12 mouse cellular contexts compared by ENCODE assay signal in genomic region chr8:70173320-70173719, GRCm38 (mm10). TPM values are rescaled to one million over a fixed set of nuclear protein-coding genes. Genes with fewer than 3 reads are reported as not detected.
A peak's percentile ranks its signal among the peaks of the same experiment; 100 is the strongest.
DNase-seq lines count a peak whose midpoint lies in the region; ATAC-seq and TF ChIP-seq lines count a peak whose summit lies in the region.
"Had no signal": no experiment of that assay in that cellular context is flagged by ENCODE, and none has a peak within 500 bp of the region (broad histone marks: within the 10 kb centered on the region; RNA-seq: fewer than 3 reads in every experiment).

No protein-coding gene starts in this region.

- no peak for TF ChIP-seq CTCF in CH12.LX (conservative IDR thresholded peaks at IDR 0.05 in 1 of 2, IDR thresholded peaks at IDR 0.05 in 1 of 2; ENCODE audit: low read depth in 2 of 2, low read length in 2 of 2)

- no peaks in the 10 kb centered on the region for H3K9me3 ChIP-seq in heart, embryonic 16.5 days (replicated peaks; ENCODE audit: control insufficient read depth, low read length)
- H3K9me3 ChIP-seq in CH12.LX (replicated peaks; ENCODE audit: low read length): no peaks in the 10 kb centered on the region
- no peaks in the 10 kb centered on the region for H3K9me3 ChIP-seq in forebrain, embryonic 13.5 days (replicated peaks)
- no peaks in the 10 kb centered on the region for H3K9me3 ChIP-seq in liver, embryonic 12.5 days (replicated peaks)

- no peak for TF ChIP-seq EP300 in CH12.LX (IDR thresholded peaks at IDR 0.05; ENCODE audit: low read length)

- in situ Hi-C loops in CH12.LX (cut with MboI; ENCODE audit: low pct_ligation_motif_present, low pct_unique_long_range_greater_than_20kb, low sequenced_read_pairs): loop anchor here (5.0 kb wide), 1 partner anchor 39 kb away; the partner anchor contains the start of gene Slc25a42

- dilution Hi-C loops in CH12.LX (cut with MboI; ENCODE audit: extremely low pct_ligation_motif_present, extremely low pct_unique_long_range_greater_than_20kb, low sequenced_read_pairs): no loop called here

- no peak overlapping the region for H3K9ac ChIP-seq in heart, embryonic 16.5 days (ENCODE audit: low read length)
- H3K9ac ChIP-seq in CH12.LX (ENCODE audit: insufficient read depth, low read depth): peak overlapping the region; percentile 71; the same call in 1 of the 2 replicates
- 0 out of 2 replicates have a peak overlapping the region, but pooled peaks have one; percentile 22 for H3K9ac ChIP-seq in forebrain, embryonic 13.5 days
- peak overlapping the region; percentile 81; the same call in 1 of the 2 replicates for H3K9ac ChIP-seq in liver, embryonic 12.5 days

- no peak for ATAC-seq in heart, embryonic 16.5 days (replicated peaks; ENCODE audit: extremely low read depth, insufficient read depth, low FRiP score)
- ATAC-seq in forebrain, embryonic 13.5 days: no peak
- ATAC-seq in liver, embryonic 12.5 days: peak; percentile 59

- peaks cover 13% of the 10 kb centered on the region for H3K79me2 ChIP-seq in CH12.LX (replicated peaks; ENCODE audit: control insufficient read depth, extremely low read depth, insufficient read depth, poor library complexity, severe bottlenecking)

- TF ChIP-seq POLR2A in CH12.LX (IDR thresholded peaks at IDR 0.05; ENCODE audit: low read depth, low read length): no peak

- DNase-seq in heart, postnatal 4 days: no peak
- DNase-seq in CH12.LX (ENCODE audit: extremely low read depth): no peak
- DNase-seq in right cerebral cortex, postnatal 4 days: no peak
- DNase-seq in spleen, adult 18-20 months: no peak
- DNase-seq in urinary bladder, postnatal 14 days (ENCODE audit: low spot score): no peak
- DNase-seq: adrenal gland, adult 2 months; cerebellum, postnatal 36 days; gastrocnemius, postnatal 25 days had no signal

- peaks cover 19% of the 10 kb centered on the region for H3K4me1 ChIP-seq in heart, embryonic 16.5 days (ENCODE audit: control insufficient read depth, insufficient read depth, low read length)
- peaks cover 12 to 61% of the 10 kb centered on the region in 2 experiments; a peak in 3 of 4 replicates for H3K4me1 ChIP-seq in CH12.LX (ENCODE audit: control insufficient read depth in 1 of 2, insufficient read depth in 2 of 2)
- H3K4me1 ChIP-seq in forebrain, embryonic 13.5 days: peaks cover 17% of the 10 kb centered on the region
- peaks cover 47% of the 10 kb centered on the region for H3K4me1 ChIP-seq in liver, embryonic 12.5 days

- H3K4me2 ChIP-seq in heart, embryonic 16.5 days (ENCODE audit: low read depth, low read length): peak overlapping the region; percentile 77; the same call in 1 of the 2 replicates
- peak overlapping the region; percentile 63; the same call in 1 of the 2 replicates for H3K4me2 ChIP-seq in CH12.LX (ENCODE audit: insufficient read depth, low read depth, poor library complexity, severe bottlenecking)
- H3K4me2 ChIP-seq in forebrain, embryonic 13.5 days: peak overlapping the region; percentile 66
- peak overlapping the region; percentile 74 for H3K4me2 ChIP-seq in liver, embryonic 12.5 days

- TF ChIP-seq RAD21 in CH12.LX (IDR thresholded peaks at IDR 0.05; ENCODE audit: low read depth, low read length): no peak

- H3K27me3 ChIP-seq in heart, embryonic 16.5 days (ENCODE audit: control insufficient read depth, insufficient read depth, low read length): no peaks in the 10 kb centered on the region; the same call in 1 of the 2 replicates
- H3K27me3 ChIP-seq in CH12.LX (replicated peaks): no peaks in the 10 kb centered on the region
- 0 out of 2 replicates have a peak, but pooled peaks cover 1% of the 10 kb centered on the region for H3K27me3 ChIP-seq in forebrain, embryonic 13.5 days
- H3K27me3 ChIP-seq in liver, embryonic 12.5 days (replicated peaks): no peaks in the 10 kb centered on the region

- 77% methylated on average over 5 of the region's 5 CpGs for WGBS in heart, embryonic 16.5 days
- WGBS in forebrain, embryonic 13.5 days: 88% methylated on average over 5 of the region's 5 CpGs
- 36% methylated on average over 5 of the region's 5 CpGs for WGBS in liver, embryonic 12.5 days (ENCODE audit: insufficient replicate concordance)

- no peak overlapping the region for H3K27ac ChIP-seq in heart, embryonic 16.5 days (ENCODE audit: low read length)
- H3K27ac ChIP-seq in CH12.LX (ENCODE audit: insufficient read depth, low read depth): no peak overlapping the region; the same call in 1 of the 2 replicates
- no peak overlapping the region for H3K27ac ChIP-seq in forebrain, embryonic 13.5 days
- peak overlapping the region; percentile 72 for H3K27ac ChIP-seq in liver, embryonic 12.5 days

- H3K4me3 ChIP-seq in heart, embryonic 16.5 days (ENCODE audit: low read length): peak overlapping the region; percentile 1; the same call in 1 of the 2 replicates
- H3K4me3 ChIP-seq in CH12.LX (replicated peaks in 1 of 3; ENCODE audit: low read depth in 2 of 3, low read length in 2 of 3, poor library complexity in 1 of 3): peak overlapping the region; percentile 28 to 78 (median 46)
- H3K4me3 ChIP-seq in forebrain, embryonic 13.5 days: peak overlapping the region; percentile 72
- peak overlapping the region; percentile 71 for H3K4me3 ChIP-seq in liver, embryonic 12.5 days

- peaks cover 5% of the 10 kb centered on the region; the same call in 1 of the 2 replicates for H3K36me3 ChIP-seq in heart, embryonic 16.5 days (ENCODE audit: control insufficient read depth, insufficient read depth)
- H3K36me3 ChIP-seq in CH12.LX (replicated peaks in 1 of 2; ENCODE audit: control insufficient read depth in 1 of 2, insufficient read depth in 1 of 2, low read length in 1 of 2): peaks cover 16 to 39% of the 10 kb centered on the region in 2 experiments
- H3K36me3 ChIP-seq in forebrain, embryonic 13.5 days (ENCODE audit: poor library complexity, severe bottlenecking): peaks cover 20% of the 10 kb centered on the region
- peaks cover 30% of the 10 kb centered on the region for H3K36me3 ChIP-seq in liver, embryonic 12.5 days

TF ChIP-seq in CH12.LX, 34 proteins besides CTCF, POLR2A, EP300 and RAD21 (continues in another document):
- TF ChIP-seq ELF1 (IDR thresholded peaks at IDR 0.05; ENCODE audit: low read depth, low read length) (no peak), MEF2A (IDR thresholded peaks at IDR 0.05; ENCODE audit: borderline replicate concordance, low read depth, low read length) (no peak), JUN (IDR thresholded peaks at IDR 0.05; ENCODE audit: insufficient read depth, low read depth, low read length) (no peak), E2F4 (IDR thresholded peaks at IDR 0.05; ENCODE audit: insufficient replicate concordance, low read depth, low read length) (no peak), JUND (conservative IDR thresholded peaks at IDR 0.05; ENCODE audit: low read depth, low read length) (no peak), MAZ (IDR thresholded peaks at IDR 0.05; ENCODE audit: low read depth, low read length) (no peak), MAFK (IDR thresholded peaks at IDR 0.05; ENCODE audit: insufficient replicate concordance, low read length) (no peak), MAX (IDR thresholded peaks at IDR 0.05; ENCODE audit: low read length) (no peak), SIN3A (IDR thresholded peaks at IDR 0.05; ENCODE audit: low read length) (no peak), TCF12 (IDR thresholded peaks at IDR 0.05; ENCODE audit: low read depth, low read length) (no peak)

RNA-seq across cellular contexts. Expression of gene Tmem161a, which starts 1.2 kb away (rescaled TPM):
- polyA plus RNA-seq in heart, embryonic 16.5 days (2015; fragmentation: Nextera tagmentation; extraction: Ambion mirVana): 88.9 and 103 TPM in 2 replicates
- 100 to 1,000 TPM; 100 to 110 TPM for total RNA-seq in heart, postnatal 4 days (2021)
- total RNA-seq in CH12.LX (2012; rRNA removed) (54.2 and 65.0 TPM in 2 replicates), CH12.LX (2014; rRNA removed) (68.2 and 73.6 TPM in 2 replicates)
- 42.3 and 48.5 TPM in 2 replicates for polyA plus RNA-seq in CH12.LX (2012; ENCODE audit: insufficient read length, low read depth)
- polyA plus RNA-seq in forebrain, embryonic 13.5 days (2015; fragmentation: Nextera tagmentation; extraction: Ambion mirVana): 50.2 and 59.5 TPM in 2 replicates
- polyA plus RNA-seq in liver, embryonic 12.5 days (2016; fragmentation: Nextera tagmentation; extraction: Ambion mirVana): 37.7 and 39.4 TPM in 2 replicates

RNA-seq across cellular contexts. Expression of gene Mef2b, which starts 33.8 kb away (rescaled TPM):
- polyA plus RNA-seq in heart, embryonic 16.5 days (2015; fragmentation: Nextera tagmentation; extraction: Ambion mirVana): 0.51 and 1.1 TPM in 2 replicates
- under 1 TPM; 0.20 to 0.21 TPM for total RNA-seq in heart, postnatal 4 days (2021)
- total RNA-seq in CH12.LX (2012; rRNA removed): 194 and 232 TPM in 2 replicates
- total RNA-seq in CH12.LX (2014; rRNA removed): 60.1 and 61.0 TPM in 2 replicates
- 130 and 168 TPM in 2 replicates for polyA plus RNA-seq in CH12.LX (2012; ENCODE audit: insufficient read length, low read depth)
- polyA plus RNA-seq in forebrain, embryonic 13.5 days (2015; fragmentation: Nextera tagmentation; extraction: Ambion mirVana): 0.23 and 0.45 TPM in 2 replicates
- polyA plus RNA-seq in liver, embryonic 12.5 days (2016; fragmentation: Nextera tagmentation; extraction: Ambion mirVana): 0.23 and 0.36 TPM in 2 replicates
- total RNA-seq: left cerebral cortex, adult 18-20 months had no signal

RNA-seq across cellular contexts. Expression of gene Borcs8, which starts 34.0 kb away (rescaled TPM):
- 38.0 and 40.1 TPM in 2 replicates for polyA plus RNA-seq in heart, embryonic 16.5 days (2015; fragmentation: Nextera tagmentation; extraction: Ambion mirVana)
- 10 to 100 TPM; 28.0 to 29.1 TPM for total RNA-seq in heart, postnatal 4 days (2021)
- total RNA-seq in CH12.LX (2012; rRNA removed) (56.4 and 63.9 TPM in 2 replicates), CH12.LX (2014; rRNA removed) (22.2 and 28.7 TPM in 2 replicates)
- 44.0 and 45.8 TPM in 2 replicates for polyA plus RNA-seq in CH12.LX (2012; ENCODE audit: insufficient read length, low read depth)
- polyA plus RNA-seq in forebrain, embryonic 13.5 days (2015; fragmentation: Nextera tagmentation; extraction: Ambion mirVana): 47.4 and 48.0 TPM in 2 replicates
- polyA plus RNA-seq in liver, embryonic 12.5 days (2016; fragmentation: Nextera tagmentation; extraction: Ambion mirVana): 25.1 and 28.8 TPM in 2 replicates

RNA-seq across cellular contexts. Expression of gene Rfxank, which starts 34.4 kb away (rescaled TPM):
- 18.9 and 21.0 TPM in 2 replicates for polyA plus RNA-seq in heart, embryonic 16.5 days (2015; fragmentation: Nextera tagmentation; extraction: Ambion mirVana)
- 10 to 100 TPM; 25.4 to 25.8 TPM for total RNA-seq in heart, postnatal 4 days (2021)
- total RNA-seq in CH12.LX (2012; rRNA removed): 13.8 and 17.2 TPM in 2 replicates
- total RNA-seq in CH12.LX (2014; rRNA removed): 10.5 and 13.4 TPM in 2 replicates
- polyA plus RNA-seq in CH12.LX (2012; ENCODE audit: insufficient read length, low read depth): 9.5 and 12.3 TPM in 2 replicates
- 12.2 and 14.2 TPM in 2 replicates for polyA plus RNA-seq in forebrain, embryonic 13.5 days (2015; fragmentation: Nextera tagmentation; extraction: Ambion mirVana)
- polyA plus RNA-seq in liver, embryonic 12.5 days (2016; fragmentation: Nextera tagmentation; extraction: Ambion mirVana): 9.6 and 9.8 TPM in 2 replicates

RNA-seq across cellular contexts. Expression of gene Slc25a42, which starts 38.8 kb away (rescaled TPM):
- polyA plus RNA-seq in heart, embryonic 16.5 days (2015; fragmentation: Nextera tagmentation; extraction: Ambion mirVana): 11.7 and 13.7 TPM in 2 replicates
- total RNA-seq in heart, postnatal 4 days (2021): 10 to 100 TPM; 25.9 to 28.0 TPM
- total RNA-seq in CH12.LX (2012; rRNA removed): 2.5 and 3.0 TPM in 2 replicates
- 0.63 and 0.80 TPM in 2 replicates for total RNA-seq in CH12.LX (2014; rRNA removed)
- polyA plus RNA-seq in CH12.LX (2012; ENCODE audit: insufficient read length, low read depth): 2.9 and 3.4 TPM in 2 replicates
- polyA plus RNA-seq in forebrain, embryonic 13.5 days (2015; fragmentation: Nextera tagmentation; extraction: Ambion mirVana): 2.0 and 3.0 TPM in 2 replicates
- polyA plus RNA-seq in liver, embryonic 12.5 days (2016; fragmentation: Nextera tagmentation; extraction: Ambion mirVana): 6.6 and 8.5 TPM in 2 replicates

Comparison
In these comparisons a context has a peak if more than half of its experiments do, and no peak if none do; other contexts are left out.
1. H3K4me3 ChIP-seq: peak in every context shown above with its lines; median percentile 72 in forebrain, embryonic 13.5 days; 71 in liver, embryonic 12.5 days; 46 in CH12.LX; 1 in heart, embryonic 16.5 days.
2. RNA of gene Mef2b, which starts 33.8 kb away (polyA plus RNA-seq): 130 to 168 TPM in CH12.LX; 0.51 to 1.1 TPM in heart, embryonic 16.5 days, 0.23 to 0.45 TPM in forebrain, embryonic 13.5 days and 0.23 to 0.36 TPM in liver, embryonic 12.5 days; every median in the first group is over 10 times any median in the second.
3. Peak in every context shown above with its lines, with median percentiles within 50 percentile points of each other: H3K4me2 ChIP-seq.